Mouse (Mus musculus): ENCODE data around the gene Exog. TPM values are rescaled to one million over a fixed set of nuclear protein-coding genes. Genes with fewer than 3 reads are reported as not detected.

Exog gene
- polyA plus RNA-seq, 1 experiment from 2014 or later: 45.8 TPM

Other genes starting within 250 kb of the Exog start
- not detected in 2 replicates for gene Slc22a13, start 235.8 kb upstream of the Exog start, polyA plus RNA-seq (2016; fragmentation: Nextera tagmentation; extraction: Ambion mirVana)
- gene Oxsr1, start 122.5 kb upstream of the Exog start, polyA plus RNA-seq (2016; fragmentation: Nextera tagmentation; extraction: Ambion mirVana): 19.9 and 21.6 TPM in 2 replicates
- 73.4 and 75.9 TPM in 2 replicates for gene Acaa1a, start 105.3 kb upstream of the Exog start, polyA plus RNA-seq (2016; fragmentation: Nextera tagmentation; extraction: Ambion mirVana)
- gene Myd88, start 103.5 kb upstream of the Exog start, polyA plus RNA-seq (2016; fragmentation: Nextera tagmentation; extraction: Ambion mirVana): 5.6 and 5.9 TPM in 2 replicates
- 7.0 and 7.4 TPM in 2 replicates for gene Xylb, start 87.6 kb upstream of the Exog start, polyA plus RNA-seq (2016; fragmentation: Nextera tagmentation; extraction: Ambion mirVana)
- not detected in 2 replicates for gene Slc22a14, start 79.4 kb upstream of the Exog start, polyA plus RNA-seq (2016; fragmentation: Nextera tagmentation; extraction: Ambion mirVana)
- 86.0 and 104 TPM in 2 replicates for gene Acvr2b, start 42.8 kb upstream of the Exog start, polyA plus RNA-seq (2016; fragmentation: Nextera tagmentation; extraction: Ambion mirVana)
- 3.2 and 3.5 TPM in 2 replicates for gene Scn5a, start 134.1 kb downstream of the Exog start, polyA plus RNA-seq (2016; fragmentation: Nextera tagmentation; extraction: Ambion mirVana)